Mouse (Mus musculus): ENCODE results near the gene Kif1a. TPM values are rescaled to one million over a fixed set of nuclear protein-coding genes. Genes with fewer than 3 reads are reported as not detected.

Kif1a gene
- polyA plus RNA-seq, 1 experiment from 2014 or later = 31.4 TPM

- H3K4me3 ChIP-seq = no peak overlapping the region
- no peaks in the 10 kb centered on the region for H3K27me3 ChIP-seq
- WGBS = 69% methylated on average over 6 of the region's 6 CpGs
- no peak overlapping the region for H3K27ac ChIP-seq
- no peaks in the 10 kb centered on the region for H3K9me3 ChIP-seq
- H3K4me2 ChIP-seq (replicated peaks) = no peak overlapping the region
- H3K4me1 ChIP-seq = no peaks in the 10 kb centered on the region
- no peak for ATAC-seq (ENCODE audit: insufficient number of reproducible peaks, insufficient read depth, low FRiP score, low TSS enrichment)
- H3K36me3 ChIP-seq = peaks cover 9% of the 10 kb centered on the region; the same call in 1 of the 2 replicates
- no peak overlapping the region for H3K9ac ChIP-seq
These were observed 16.6 kb downstream of the Kif1a start for GRCm38 (mm10) chr1:93085136-93085535.

- 81% methylated on average over 12 of the region's 12 CpGs for WGBS
- H3K9ac ChIP-seq = no peak overlapping the region
- no peak overlapping the region for H3K4me3 ChIP-seq
- H3K27me3 ChIP-seq = no peaks in the 10 kb centered on the region
- no peak overlapping the region for H3K27ac ChIP-seq
- no peak for ATAC-seq (ENCODE audit: insufficient number of reproducible peaks, insufficient read depth, low FRiP score, low TSS enrichment)
- H3K9me3 ChIP-seq = no peaks in the 10 kb centered on the region
- H3K4me2 ChIP-seq (replicated peaks) = no peak overlapping the region
- peaks cover 9% of the 10 kb centered on the region; the same call in 1 of the 2 replicates for H3K36me3 ChIP-seq
- H3K4me1 ChIP-seq = 0 out of 2 replicates have a peak, but pooled peaks cover 4% of the 10 kb centered on the region
These were observed 18.1 kb downstream of the Kif1a start for GRCm38 (mm10) chr1:93083420-93084285.

- no peak for ATAC-seq (ENCODE audit: insufficient number of reproducible peaks, insufficient read depth, low FRiP score, low TSS enrichment)
- Histone ChIP-seq H3K4me3 (no peak overlapping the region), H3K27ac (no peak overlapping the region), H3K4me2 (replicated peaks) (no peak overlapping the region), H3K27me3 (no peaks in the 10 kb centered on the region), H3K9me3 (no peaks in the 10 kb centered on the region), H3K36me3 (peaks cover 9% of the 10 kb centered on the region; the same call in 1 of the 2 replicates), H3K9ac (no peak overlapping the region), H3K4me1 (0 out of 2 replicates have a peak, but pooled peaks cover 4% of the 10 kb centered on the region)
- WGBS = 92% methylated on average over 8 of the region's 8 CpGs
These were observed 19.6 kb downstream of the Kif1a start for GRCm38 (mm10) chr1:93082121-93082520.

- H3K4me3 ChIP-seq = no peak overlapping the region
- H3K27ac ChIP-seq = no peak overlapping the region
- peaks cover 9% of the 10 kb centered on the region; the same call in 1 of the 2 replicates for H3K36me3 ChIP-seq
- ATAC-seq (ENCODE audit: insufficient number of reproducible peaks, insufficient read depth, low FRiP score, low TSS enrichment) = no peak
- no peak overlapping the region for H3K9ac ChIP-seq
- H3K27me3 ChIP-seq = no peaks in the 10 kb centered on the region
- H3K4me2 ChIP-seq (replicated peaks) = no peak overlapping the region
- H3K4me1 ChIP-seq = 0 out of 2 replicates have a peak, but pooled peaks cover 4% of the 10 kb centered on the region
- H3K9me3 ChIP-seq = no peaks in the 10 kb centered on the region
- WGBS = 82% methylated on average over 3 of the region's 3 CpGs
These were observed 20.7 kb downstream of the Kif1a start for GRCm38 (mm10) chr1:93080930-93081589.

GRCm38 (mm10) chr1:93079602-93080001 lies 22.1 kb downstream of the Kif1a start:
- Histone ChIP-seq H3K27me3 (no peaks in the 10 kb centered on the region), H3K4me3 (no peak overlapping the region), H3K27ac (no peak overlapping the region), H3K4me2 (replicated peaks) (no peak overlapping the region), H3K36me3 (peaks cover 9% of the 10 kb centered on the region; the same call in 1 of the 2 replicates), H3K4me1 (0 out of 2 replicates have a peak, but pooled peaks cover 4% of the 10 kb centered on the region), H3K9ac (no peak overlapping the region), H3K9me3 (no peaks in the 10 kb centered on the region)
- ATAC-seq (ENCODE audit: insufficient number of reproducible peaks, insufficient read depth, low FRiP score, low TSS enrichment) = peak; percentile 61; the same call in 1 of the 2 replicates
- 68% methylated on average over 3 of the region's 3 CpGs for WGBS

GRCm38 (mm10) chr1:93072279-93072865 lies 29.4 kb downstream of the Kif1a start:
- Histone ChIP-seq H3K4me2 (replicated peaks) (no peak overlapping the region), H3K9ac (no peak overlapping the region)
- WGBS = 85% methylated on average over 2 of the region's 2 CpGs

GRCm38 (mm10) chr1:93071487-93071971 lies 30.2 kb downstream of the Kif1a start:
- Histone ChIP-seq H3K36me3 (0 out of 2 replicates have a peak, but pooled peaks cover 3% of the 10 kb centered on the region), H3K9ac (no peak overlapping the region), H3K4me3 (no peak overlapping the region), H3K4me1 (no peaks in the 10 kb centered on the region), H3K9me3 (no peaks in the 10 kb centered on the region), H3K27me3 (no peaks in the 10 kb centered on the region), H3K27ac (no peak overlapping the region), H3K4me2 (replicated peaks) (no peak overlapping the region)
- 80% methylated on average over 18 of the region's 18 CpGs for WGBS
- no peak for ATAC-seq (ENCODE audit: insufficient number of reproducible peaks, insufficient read depth, low FRiP score, low TSS enrichment)

More at GRCm38 (mm10) chr1:93072279-93072865, 29.4 kb downstream of the Kif1a start:
- no peak for ATAC-seq (ENCODE audit: insufficient number of reproducible peaks, insufficient read depth, low FRiP score, low TSS enrichment)
- Histone ChIP-seq H3K4me3 (no peak overlapping the region), H3K27me3 (no peaks in the 10 kb centered on the region), H3K27ac (no peak overlapping the region), H3K4me1 (no peaks in the 10 kb centered on the region), H3K36me3 (0 out of 2 replicates have a peak, but pooled peaks cover 3% of the 10 kb centered on the region), H3K9me3 (no peaks in the 10 kb centered on the region)

GRCm38 (mm10) chr1:93070881-93071280 lies 30.9 kb downstream of the Kif1a start:
- 87% methylated on average over 5 of the region's 5 CpGs for WGBS
- H3K36me3 ChIP-seq = 0 out of 2 replicates have a peak, but pooled peaks cover 3% of the 10 kb centered on the region

GRCm38 (mm10) chr1:93068553-93068952 lies 33.2 kb downstream of the Kif1a start:
- no peak for ATAC-seq (ENCODE audit: insufficient number of reproducible peaks, insufficient read depth, low FRiP score, low TSS enrichment)
- Histone ChIP-seq H3K36me3 (0 out of 2 replicates have a peak, but pooled peaks cover 3% of the 10 kb centered on the region), H3K9me3 (no peaks in the 10 kb centered on the region), H3K4me2 (replicated peaks) (no peak overlapping the region), H3K4me3 (no peak overlapping the region), H3K27me3 (no peaks in the 10 kb centered on the region), H3K4me1 (0 out of 2 replicates have a peak, but pooled peaks cover 2% of the 10 kb centered on the region), H3K27ac (no peak overlapping the region), H3K9ac (no peak overlapping the region)
- WGBS = 86% methylated on average over 1 of the region's 1 CpGs

More at GRCm38 (mm10) chr1:93070881-93071280, 30.9 kb downstream of the Kif1a start:
- ATAC-seq (ENCODE audit: insufficient number of reproducible peaks, insufficient read depth, low FRiP score, low TSS enrichment) = no peak
- Histone ChIP-seq H3K9ac (no peak overlapping the region), H3K27ac (no peak overlapping the region), H3K27me3 (no peaks in the 10 kb centered on the region), H3K4me3 (no peak overlapping the region), H3K4me1 (no peaks in the 10 kb centered on the region), H3K9me3 (no peaks in the 10 kb centered on the region), H3K4me2 (replicated peaks) (no peak overlapping the region)

- WGBS = 72% methylated on average over 6 of the region's 6 CpGs
- Histone ChIP-seq H3K9me3 (no peaks in the 10 kb centered on the region), H3K4me1 (0 out of 2 replicates have a peak, but pooled peaks cover 4% of the 10 kb centered on the region), H3K36me3 (no peaks in the 10 kb centered on the region), H3K4me3 (no peak overlapping the region), H3K9ac (no peak overlapping the region), H3K4me2 (replicated peaks) (no peak overlapping the region), H3K27ac (no peak overlapping the region), H3K27me3 (no peaks in the 10 kb centered on the region)
- ATAC-seq (ENCODE audit: insufficient number of reproducible peaks, insufficient read depth, low FRiP score, low TSS enrichment) = no peak
These were observed 36.1 kb downstream of the Kif1a start for GRCm38 (mm10) chr1:93065654-93066053.

- Histone ChIP-seq H3K27me3 (no peaks in the 10 kb centered on the region), H3K4me3 (no peak overlapping the region), H3K4me2 (replicated peaks) (no peak overlapping the region), H3K27ac (no peak overlapping the region), H3K4me1 (0 out of 2 replicates have a peak, but pooled peaks cover 4% of the 10 kb centered on the region), H3K9me3 (no peaks in the 10 kb centered on the region), H3K9ac (no peak overlapping the region), H3K36me3 (no peaks in the 10 kb centered on the region)
- 72% methylated on average over 5 of the region's 5 CpGs for WGBS
- ATAC-seq (ENCODE audit: insufficient number of reproducible peaks, insufficient read depth, low FRiP score, low TSS enrichment) = no peak
These were observed 38.1 kb downstream of the Kif1a start for GRCm38 (mm10) chr1:93063694-93064093.
